Mouse (Mus musculus) liver, adult 2 months (tissue): ENCODE measurements around the gene Nlrp3. TPM values are rescaled to one million over a fixed set of nuclear protein-coding genes. Genes with fewer than 3 reads are reported as not detected.
"Not testable (repeated sequence)": the region's sequence is repeated elsewhere in the genome, so short reads cannot be mapped to it uniquely, and the experiment has no call there.

Experiments used
- DNase-seq: peaks from one replicate; pipeline ENCODE4 v3.0.0-alpha.2; 2011; ENCODE audit warnings: low read depth, low spot score; ENCODE audit errors: extremely low read depth
- H3K27ac ChIP-seq: fragments of 200-500 bp; replicated peaks from 2 replicates; pipeline ENCODE4 v1.5.1; 2012; ENCODE audit warnings: low read depth, mild to moderate bottlenecking, control low read depth, inconsistent platforms, low read length; ENCODE audit not compliant: insufficient read depth
- H3K27me3 ChIP-seq: fragments of 200-500 bp; 2 replicates; pipeline ENCODE4 v1.6.1; 2012; ENCODE audit warnings: mild to moderate bottlenecking, moderate library complexity, low read length, inconsistent platforms; ENCODE audit not compliant: control insufficient read depth, insufficient read depth
- H3K36me3 ChIP-seq: fragments of 200-500 bp; 2 replicates; pipeline ENCODE4 v1.6.1; 2012; ENCODE audit warnings: low read length, inconsistent platforms; ENCODE audit not compliant: control insufficient read depth, insufficient read depth
- H3K4me1 ChIP-seq: fragments of 200-500 bp; 2 replicates; pipeline ENCODE4 v1.6.1; 2011; ENCODE audit warnings: low read length; ENCODE audit not compliant: control insufficient read depth, insufficient read depth
- H3K4me3 ChIP-seq: fragments of 200-500 bp; 2 replicates; pipeline ENCODE4 v1.5.1; 2011; ENCODE audit warnings: low read depth, mild to moderate bottlenecking, control low read depth, low read length, moderate library complexity; ENCODE audit not compliant: insufficient read depth
- H3K79me2 ChIP-seq: fragments of 200-500 bp; 2 replicates; pipeline ENCODE4 v1.6.1; 2012; ENCODE audit warnings: inconsistent platforms, mild to moderate bottlenecking, low read length, moderate library complexity; ENCODE audit not compliant: control insufficient read depth, insufficient read depth
- H3K9ac ChIP-seq: fragments of 200-500 bp; 2 replicates; pipeline ENCODE4 v1.6.1; 2012; ENCODE audit warnings: low read depth, mild to moderate bottlenecking, control low read depth, inconsistent platforms, low read length
- CTCF ChIP-seq: fragments of 200-500 bp; IDR thresholded peaks from 2 replicates; pipeline ENCODE4 v1.5.1; 2011; ENCODE audit warnings: low read depth, low read length, control low read depth
- POLR2A ChIP-seq: fragments of 200-500 bp; IDR thresholded peaks from 2 replicates; pipeline ENCODE4 v1.6.1; 2011; ENCODE audit warnings: low read length, control low read depth; ENCODE audit not compliant: insufficient read depth; ENCODE audit errors: extremely low read depth
- WGBS: fragments of 180-500 bp; shearing (Covaris S2); methylation state at CpG from one replicate; pipeline ENCODE4 v1.1.7; 2018; 5-methylcytosine and 5-hydroxymethylcytosine counted together
- polyA plus RNA-seq: library from polyadenylated mRNA; depleted of rRNA; stranded (reverse); fragments of >200 nt; gene quantifications from 2 replicates; pipeline ENCODE4 v1.2.3, GENCODE M21; 2012
- total RNA-seq: library from RNA; depleted of rRNA; stranded (reverse); fragments of >200 nt; gene quantifications from 2 replicates; pipeline ENCODE4 v1.2.3, GENCODE M21; 2014

The Nlrp3 gene
- total and polyA plus RNA-seq, 2 experiments: 0.44 to 0.55 TPM

- H3K36me3 ChIP-seq: no peaks in the 10 kb centered on the region
- H3K27me3 ChIP-seq: no peaks in the 10 kb centered on the region
- no peak for DNase-seq
- H3K27ac ChIP-seq: no peak overlapping the region
- H3K4me3 ChIP-seq: no peak overlapping the region
- no peak overlapping the region for H3K9ac ChIP-seq
- no peaks in the 10 kb centered on the region for H3K4me1 ChIP-seq
- 67% methylated on average over 3 of the region's 3 CpGs for WGBS
- no peak for TF ChIP-seq POLR2A
- no peaks in the 10 kb centered on the region for H3K79me2 ChIP-seq
These were observed 19.5 kb downstream of the Nlrp3 start for GRCm38 (mm10) chr11:59560906-59561305.

GRCm38 (mm10) chr11:59562336-59562735 lies 21.0 kb downstream of the Nlrp3 start:
- Histone ChIP-seq H3K9ac (no peak overlapping the region), H3K36me3 (no peaks in the 10 kb centered on the region), H3K4me1 (no peaks in the 10 kb centered on the region), H3K79me2 (no peaks in the 10 kb centered on the region), H3K27me3 (no peaks in the 10 kb centered on the region), H3K4me3 (no peak overlapping the region), H3K27ac (no peak overlapping the region)
- DNase-seq: no peak
- TF ChIP-seq POLR2A: no peak
- no peak for TF ChIP-seq CTCF
- 94% methylated on average over 4 of the region's 4 CpGs for WGBS

GRCm38 (mm10) chr11:59562837-59563236 lies 21.5 kb downstream of the Nlrp3 start:
- no peak overlapping the region for H3K4me3 ChIP-seq
- WGBS: 81% methylated on average over 9 of the region's 9 CpGs
- H3K27me3 ChIP-seq: no peaks in the 10 kb centered on the region
- no peaks in the 10 kb centered on the region for H3K36me3 ChIP-seq
- DNase-seq: no peak
- no peak overlapping the region for H3K27ac ChIP-seq
- TF ChIP-seq POLR2A (no peak), CTCF (no peak)
- no peak overlapping the region for H3K9ac ChIP-seq
- no peaks in the 10 kb centered on the region for H3K79me2 ChIP-seq
- no peaks in the 10 kb centered on the region for H3K4me1 ChIP-seq

GRCm38 (mm10) chr11:59569306-59569705 lies 27.9 kb downstream of the Nlrp3 start:
- Histone ChIP-seq H3K79me2 (no peaks in the 10 kb centered on the region), H3K36me3 (no peaks in the 10 kb centered on the region), H3K4me1 (no peaks in the 10 kb centered on the region), H3K4me3 (no peak overlapping the region), H3K9ac (no peak overlapping the region), H3K27me3 (peaks cover 6% of the 10 kb centered on the region; the same call in 1 of the 2 replicates), H3K27ac (no peak overlapping the region)
- 44% methylated on average over 3 of the region's 3 CpGs for WGBS
- TF ChIP-seq POLR2A: no peak
- peak; percentile 68 for TF ChIP-seq CTCF
- DNase-seq: peak; percentile 22

GRCm38 (mm10) chr11:59575726-59576125 lies 34.4 kb downstream of the Nlrp3 start:
- 47% methylated on average over 9 of the region's 9 CpGs for WGBS
- H3K9ac ChIP-seq: no peak overlapping the region
- no peaks in the 10 kb centered on the region for H3K79me2 ChIP-seq
- H3K4me1 ChIP-seq: no peaks in the 10 kb centered on the region
- no peak overlapping the region for H3K4me3 ChIP-seq
- no peaks in the 10 kb centered on the region for H3K36me3 ChIP-seq
- no peak for TF ChIP-seq POLR2A
- TF ChIP-seq CTCF: no peak
- peaks cover 6% of the 10 kb centered on the region; the same call in 1 of the 2 replicates for H3K27me3 ChIP-seq
- no peak for DNase-seq
- no peak overlapping the region for H3K27ac ChIP-seq

- H3K79me2 ChIP-seq, H3K4me1 ChIP-seq, H3K27me3 ChIP-seq, H3K36me3 ChIP-seq, H3K27ac ChIP-seq, DNase-seq, H3K9ac ChIP-seq, H3K4me3 ChIP-seq: not testable (repeated sequence)
These were observed 34.8 kb downstream of the Nlrp3 start, which contains the start of gene Olfr222 for GRCm38 (mm10) chr11:59576135-59576534. Gene Olfr222 (minus strand): TSS chr11:59576235.
